Mouse (Mus musculus): ENCODE measurements around the gene Olfr1175-ps. TPM values are rescaled to one million over a fixed set of nuclear protein-coding genes. Genes with fewer than 3 reads are reported as not detected.

Gene Olfr1175-ps
- polyA plus RNA-seq (2015; fragmentation: Nextera tagmentation; extraction: Ambion mirVana): not detected in 2 replicates

GRCm38 (mm10) chr2:88327115-88327514, at the start of gene Olfr1175-ps:
TSS of gene Olfr1175-ps (minus strand) at chr2:88327215.
- H3K36me3 ChIP-seq (ENCODE audit: control insufficient read depth, insufficient read depth, low read length): no peaks in the 10 kb centered on the region
- ATAC-seq: no peak
- H3K9me3 ChIP-seq (ENCODE audit: control insufficient read depth, low read length): no peaks in the 10 kb centered on the region
- WGBS: 88% methylated on average over 2 of the region's 2 CpGs
- H3K27me3 ChIP-seq (replicated peaks; ENCODE audit: control insufficient read depth, insufficient read depth, low read length): no peaks in the 10 kb centered on the region
- H3K4me2 ChIP-seq (ENCODE audit: low read length): no peak within 1 kb of the TSS
- H3K4me1 ChIP-seq (ENCODE audit: control insufficient read depth, insufficient read depth, low read depth, low read length): no peaks in the 10 kb centered on the region
- H3K4me3 ChIP-seq (ENCODE audit: low read length): no peak within 1 kb of the TSS
- no peak within 1 kb of the TSS for H3K27ac ChIP-seq (ENCODE audit: low read depth, low read length)
- no peak within 1 kb of the TSS for H3K9ac ChIP-seq (ENCODE audit: low read depth, low read length)

GRCm38 (mm10) chr2:88356304-88356703, 29.3 kb upstream of the Olfr1175-ps start:
- Histone ChIP-seq H3K4me2 (ENCODE audit: low read length) (no peak overlapping the region), H3K9ac (ENCODE audit: low read depth, low read length) (no peak overlapping the region), H3K36me3 (ENCODE audit: control insufficient read depth, insufficient read depth, low read length) (no peaks in the 10 kb centered on the region), H3K9me3 (ENCODE audit: control insufficient read depth, low read length) (no peaks in the 10 kb centered on the region), H3K4me3 (ENCODE audit: low read length) (no peak overlapping the region), H3K27ac (ENCODE audit: low read depth, low read length) (no peak overlapping the region), H3K4me1 (ENCODE audit: control insufficient read depth, insufficient read depth, low read depth, low read length) (no peaks in the 10 kb centered on the region), H3K27me3 (replicated peaks; ENCODE audit: control insufficient read depth, insufficient read depth, low read length) (no peaks in the 10 kb centered on the region)
- under 1% methylated on average over 2 of the region's 2 CpGs for WGBS
- ATAC-seq: peak; percentile 76

GRCm38 (mm10) chr2:88346392-88346791, 19.4 kb upstream of the Olfr1175-ps start, which contains the start of gene Olfr1177-ps:
TSS of gene Olfr1177-ps (minus strand) at chr2:88346492.
- no peak for ATAC-seq
- no peak within 1 kb of the TSS for H3K4me2 ChIP-seq (ENCODE audit: low read length)
- 73% methylated on average over 1 of the region's 1 CpGs for WGBS
- no peaks in the 10 kb centered on the region for H3K4me1 ChIP-seq (ENCODE audit: control insufficient read depth, insufficient read depth, low read depth, low read length)
- H3K4me3 ChIP-seq (ENCODE audit: low read length): no peak within 1 kb of the TSS
- no peak within 1 kb of the TSS for H3K27ac ChIP-seq (ENCODE audit: low read depth, low read length)
- H3K9me3 ChIP-seq (ENCODE audit: control insufficient read depth, low read length): no peaks in the 10 kb centered on the region
- no peaks in the 10 kb centered on the region for H3K36me3 ChIP-seq (ENCODE audit: control insufficient read depth, insufficient read depth, low read length)
- no peaks in the 10 kb centered on the region for H3K27me3 ChIP-seq (replicated peaks; ENCODE audit: control insufficient read depth, insufficient read depth, low read length)
- no peak within 1 kb of the TSS for H3K9ac ChIP-seq (ENCODE audit: low read depth, low read length)

GRCm38 (mm10) chr2:88336421-88336820, 9.4 kb upstream of the Olfr1175-ps start, which contains the start of gene Olfr1176:
TSS of gene Olfr1176 (plus strand) at chr2:88336721.
- no peak within 1 kb of the TSS for H3K27ac ChIP-seq (ENCODE audit: low read depth, low read length)
- 63% methylated on average over 1 of the region's 1 CpGs for WGBS
- H3K36me3 ChIP-seq (ENCODE audit: control insufficient read depth, insufficient read depth, low read length): no peaks in the 10 kb centered on the region
- no peak within 1 kb of the TSS for H3K4me2 ChIP-seq (ENCODE audit: low read length)
- no peaks in the 10 kb centered on the region for H3K27me3 ChIP-seq (replicated peaks; ENCODE audit: control insufficient read depth, insufficient read depth, low read length)
- H3K4me1 ChIP-seq (ENCODE audit: control insufficient read depth, insufficient read depth, low read depth, low read length): no peaks in the 10 kb centered on the region
- no peak within 1 kb of the TSS for H3K4me3 ChIP-seq (ENCODE audit: low read length)
- no peaks in the 10 kb centered on the region for H3K9me3 ChIP-seq (ENCODE audit: control insufficient read depth, low read length)
- H3K9ac ChIP-seq (ENCODE audit: low read depth, low read length): no peak within 1 kb of the TSS
- no peak for ATAC-seq

- H3K27ac ChIP-seq (ENCODE audit: low read depth, low read length): no peak within 1 kb of the TSS
- H3K9me3 ChIP-seq (ENCODE audit: control insufficient read depth, low read length): no peaks in the 10 kb centered on the region
- WGBS: 91% methylated on average over 4 of the region's 4 CpGs
- no peaks in the 10 kb centered on the region for H3K27me3 ChIP-seq (replicated peaks; ENCODE audit: control insufficient read depth, insufficient read depth, low read length)
- H3K9ac ChIP-seq (ENCODE audit: low read depth, low read length): no peak within 1 kb of the TSS
- no peak for ATAC-seq
- no peaks in the 10 kb centered on the region for H3K4me1 ChIP-seq (ENCODE audit: control insufficient read depth, insufficient read depth, low read depth, low read length)
- H3K36me3 ChIP-seq (ENCODE audit: control insufficient read depth, insufficient read depth, low read length): no peaks in the 10 kb centered on the region
- H3K4me3 ChIP-seq (ENCODE audit: low read length): no peak within 1 kb of the TSS
- H3K4me2 ChIP-seq (ENCODE audit: low read length): no peak within 1 kb of the TSS
Measured at GRCm38 (mm10) chr2:88315035-88315434, 12.0 kb downstream of the Olfr1175-ps start, which contains the start of gene Olfr1174-ps. TSS of gene Olfr1174-ps (minus strand) at chr2:88315135.

GRCm38 (mm10) chr2:88279775-88280174, 47.2 kb downstream of the Olfr1175-ps start, which contains the start of gene Olfr1173:
TSS of gene Olfr1173 (minus strand) at chr2:88279875.
- Histone ChIP-seq H3K4me2 (ENCODE audit: low read length) (no peak within 1 kb of the TSS), H3K27me3 (replicated peaks; ENCODE audit: control insufficient read depth, insufficient read depth, low read length) (no peaks in the 10 kb centered on the region), H3K9ac (ENCODE audit: low read depth, low read length) (no peak within 1 kb of the TSS), H3K27ac (ENCODE audit: low read depth, low read length) (no peak within 1 kb of the TSS), H3K36me3 (ENCODE audit: control insufficient read depth, insufficient read depth, low read length) (no peaks in the 10 kb centered on the region), H3K9me3 (ENCODE audit: control insufficient read depth, low read length) (no peaks in the 10 kb centered on the region), H3K4me1 (ENCODE audit: control insufficient read depth, insufficient read depth, low read depth, low read length) (no peaks in the 10 kb centered on the region), H3K4me3 (ENCODE audit: low read length) (no peak within 1 kb of the TSS)
- no peak for ATAC-seq

Other genes with a start within 250 kb of the Olfr1175-ps start
- not detected in 2 replicates for gene Olfr1164, start 233.2 kb downstream of the Olfr1175-ps start, polyA plus RNA-seq (2015; fragmentation: Nextera tagmentation; extraction: Ambion mirVana)
- gene Olfr1166, start 198.9 kb downstream of the Olfr1175-ps start, polyA plus RNA-seq (2015; fragmentation: Nextera tagmentation; extraction: Ambion mirVana): not detected in 2 replicates
- not detected in 2 replicates for gene Olfr1167, start 172.0 kb downstream of the Olfr1175-ps start, polyA plus RNA-seq (2015; fragmentation: Nextera tagmentation; extraction: Ambion mirVana)
- gene Olfr1168, start 145.3 kb downstream of the Olfr1175-ps start, polyA plus RNA-seq (2015; fragmentation: Nextera tagmentation; extraction: Ambion mirVana): not detected in 2 replicates
- gene Olfr1170, start 98.9 kb downstream of the Olfr1175-ps start, polyA plus RNA-seq (2015; fragmentation: Nextera tagmentation; extraction: Ambion mirVana): not detected in 2 replicates
- not detected in 2 replicates for gene Olfr1173, start 47.3 kb downstream of the Olfr1175-ps start, polyA plus RNA-seq (2015; fragmentation: Nextera tagmentation; extraction: Ambion mirVana)
- gene Olfr1174-ps, start 12.1 kb downstream of the Olfr1175-ps start, polyA plus RNA-seq (2015; fragmentation: Nextera tagmentation; extraction: Ambion mirVana): not detected in 2 replicates
- not detected in 2 replicates for gene Olfr1176, start 9.5 kb upstream of the Olfr1175-ps start, polyA plus RNA-seq (2015; fragmentation: Nextera tagmentation; extraction: Ambion mirVana)
- gene Olfr1177-ps, start 19.3 kb upstream of the Olfr1175-ps start, polyA plus RNA-seq (2015; fragmentation: Nextera tagmentation; extraction: Ambion mirVana): not detected in 2 replicates
- gene Olfr1178, start 59.8 kb upstream of the Olfr1175-ps start, polyA plus RNA-seq (2015; fragmentation: Nextera tagmentation; extraction: Ambion mirVana): not detected in 2 replicates
- not detected in 2 replicates for gene Olfr1179, start 79.2 kb upstream of the Olfr1175-ps start, polyA plus RNA-seq (2015; fragmentation: Nextera tagmentation; extraction: Ambion mirVana)
- not detected in 2 replicates for gene Olfr1180, start 91.9 kb upstream of the Olfr1175-ps start, polyA plus RNA-seq (2015; fragmentation: Nextera tagmentation; extraction: Ambion mirVana)
- gene Olfr1181, start 99.0 kb upstream of the Olfr1175-ps start, polyA plus RNA-seq (2015; fragmentation: Nextera tagmentation; extraction: Ambion mirVana): not detected in 2 replicates
- not detected in 2 replicates for gene Gm13757, start 121.9 kb upstream of the Olfr1175-ps start, polyA plus RNA-seq (2015; fragmentation: Nextera tagmentation; extraction: Ambion mirVana)
- gene Olfr1183, start 127.7 kb upstream of the Olfr1175-ps start, polyA plus RNA-seq (2015; fragmentation: Nextera tagmentation; extraction: Ambion mirVana): not detected in 2 replicates
- gene Olfr1184, start 156.4 kb upstream of the Olfr1175-ps start, polyA plus RNA-seq (2015; fragmentation: Nextera tagmentation; extraction: Ambion mirVana): not detected in 2 replicates
- gene Olfr1185-ps1, start 166.1 kb upstream of the Olfr1175-ps start, polyA plus RNA-seq (2015; fragmentation: Nextera tagmentation; extraction: Ambion mirVana): not detected in 2 replicates
- not detected in 2 replicates for gene Olfr1186, start 191.3 kb upstream of the Olfr1175-ps start, polyA plus RNA-seq (2015; fragmentation: Nextera tagmentation; extraction: Ambion mirVana)
- gene Olfr1188, start 229.7 kb upstream of the Olfr1175-ps start, polyA plus RNA-seq (2015; fragmentation: Nextera tagmentation; extraction: Ambion mirVana): not detected in 2 replicates